Mouse (Mus musculus) megakaryocyte-erythroid progenitor cell, adult 5-6 weeks (primary cell): Measurements from ENCODE around the gene Dbp. TPM values are rescaled to one million over a fixed set of nuclear protein-coding genes. Genes with fewer than 3 reads are reported as not detected.
A peak's percentile ranks its signal among the peaks of the same experiment; 100 is the strongest.

Experiments used
- ATAC-seq: replicated peaks from 2 replicates; pipeline ENCODE4 v1.8.0; 2016; ENCODE audit warnings: mild to moderate bottlenecking, inconsistent platforms; ENCODE audit not compliant: severe bottlenecking, poor library complexity, low FRiP score, low TSS enrichment
- total RNA-seq, 2 experiments: library from RNA; stranded (forward) in 1 of 2; stranded (reverse) in 1 of 2; fragments of 200-1000, 215-1000 nt in 1 of 2; fragments of >200 nt in 1 of 2; fragmentation: Nextera tagmentation in 1 of 2; gene quantifications; 2 replicates each; pipeline ENCODE4 v1.2.3; 2014 to 2017

Dbp gene
- total RNA-seq, 2 experiments from 2014 or later = 5.6 to 7.1 TPM

- no peak for ATAC-seq
These were observed 16.3 kb downstream of the Dbp start for GRCm38 (mm10) chr7:45721234-45721571.

- ATAC-seq = no peak
These were observed 16.9 kb downstream of the Dbp start for GRCm38 (mm10) chr7:45721642-45722347.

- no peak for ATAC-seq
These were observed 17.4 kb downstream of the Dbp start for GRCm38 (mm10) chr7:45722348-45722713.

- no peak for ATAC-seq
These were observed 18.4 kb downstream of the Dbp start for GRCm38 (mm10) chr7:45723301-45723700.

- no peak for ATAC-seq
These were observed 18.9 kb downstream of the Dbp start for GRCm38 (mm10) chr7:45723781-45724180.

- ATAC-seq = no peak
These were observed 20.3 kb downstream of the Dbp start for GRCm38 (mm10) chr7:45725151-45725550.

GRCm38 (mm10) chr7:45725713-45726112 lies 20.8 kb downstream of the Dbp start, which contains the start of gene Spaca4:
Gene Spaca4, minus strand, starts transcription at chr7:45725813.
- no peak for ATAC-seq

GRCm38 (mm10) chr7:45726419-45726818 lies 21.5 kb downstream of the Dbp start:
- no peak for ATAC-seq

GRCm38 (mm10) chr7:45727625-45728024 lies 22.7 kb downstream of the Dbp start:
- no peak for ATAC-seq

GRCm38 (mm10) chr7:45730727-45731431 lies 26.0 kb downstream of the Dbp start:
- peak; percentile 30 for ATAC-seq

GRCm38 (mm10) chr7:45733477-45733876 lies 28.6 kb downstream of the Dbp start:
- no peak for ATAC-seq

GRCm38 (mm10) chr7:45739162-45739763 lies 34.4 kb downstream of the Dbp start:
- ATAC-seq = peak; percentile 76

- no peak for ATAC-seq
These were observed 34.9 kb downstream of the Dbp start for GRCm38 (mm10) chr7:45739820-45740219.

- ATAC-seq = no peak
These were observed 36.4 kb downstream of the Dbp start for GRCm38 (mm10) chr7:45741308-45741707.

- ATAC-seq = peak; percentile 75
These were observed 36.9 kb downstream of the Dbp start for GRCm38 (mm10) chr7:45741777-45742176.

- ATAC-seq = no peak
These were observed 37.5 kb downstream of the Dbp start for GRCm38 (mm10) chr7:45742338-45742737.

GRCm38 (mm10) chr7:45744387-45744786 lies 39.5 kb downstream of the Dbp start:
- no peak for ATAC-seq

GRCm38 (mm10) chr7:45746518-45746917 lies 41.6 kb downstream of the Dbp start:
- ATAC-seq = no peak

GRCm38 (mm10) chr7:45747450-45747849 lies 42.6 kb downstream of the Dbp start:
- no peak for ATAC-seq

- ATAC-seq = no peak
These were observed 43.2 kb downstream of the Dbp start for GRCm38 (mm10) chr7:45748110-45748509.

- ATAC-seq = no peak
These were observed 44.5 kb downstream of the Dbp start for GRCm38 (mm10) chr7:45749401-45749800.
